Mouse (Mus musculus) kidney, postnatal 0 days (tissue): ENCODE measurements around the gene Rfx2. TPM values are rescaled to one million over a fixed set of nuclear protein-coding genes. Genes with fewer than 3 reads are reported as not detected.

Experiments used
- ATAC-seq: fragments of 200-750 bp; cut with Nextera tagmentation; replicated peaks from 2 replicates; pipeline ENCODE4 v1.8.0; 2017; ENCODE audit warnings: low read depth, moderate number of reproducible peaks, moderate TSS enrichment, moderate library complexity; ENCODE audit not compliant: low FRiP score
- DNase-seq: peaks from one replicate; pipeline ENCODE4 v3.0.0-alpha.2; 2016; ENCODE audit warnings: low spot score
- H3K27ac ChIP-seq: fragments of 300-500 bp; sonication (generic); 2 replicates; pipeline ENCODE4 v1.5.1; 2014; ENCODE audit warnings: mild to moderate bottlenecking
- H3K27me3 ChIP-seq: fragments of 300-500 bp; sonication (generic); 2 replicates; pipeline ENCODE4 v1.6.1; 2014; ENCODE audit warnings: low read length, mixed read lengths; ENCODE audit not compliant: insufficient read depth
- H3K36me3 ChIP-seq: fragments of 300-500 bp; sonication (generic); 2 replicates; pipeline ENCODE4 v1.6.1; 2014; ENCODE audit warnings: low read length, mixed read lengths; ENCODE audit not compliant: insufficient read depth
- H3K4me1 ChIP-seq: fragments of 300-500 bp; sonication (generic); replicated peaks from 2 replicates; pipeline ENCODE4 v1.6.1; 2014; ENCODE audit warnings: antibody characterized with exemption, low read length, mixed read lengths; ENCODE audit not compliant: insufficient read depth
- H3K4me2 ChIP-seq: fragments of 300-500 bp; sonication (generic); 2 replicates; pipeline ENCODE4 v1.6.1; 2014; ENCODE audit warnings: mild to moderate bottlenecking, low read length, moderate library complexity, mixed read lengths
- H3K4me3 ChIP-seq: fragments of 300-500 bp; sonication (generic); replicated peaks from 2 replicates; pipeline ENCODE4 v1.5.1; 2014; ENCODE audit warnings: low read depth, low read length
- H3K9ac ChIP-seq: fragments of 300-500 bp; sonication (generic); 2 replicates; pipeline ENCODE4 v1.6.1; 2014; ENCODE audit warnings: low read depth, low read length
- H3K9me3 ChIP-seq: fragments of 300-500 bp; sonication (generic); replicated peaks from 2 replicates; pipeline ENCODE4 v1.6.1; 2016; ENCODE audit warnings: low read length, inconsistent platforms, mixed read lengths
- CTCF ChIP-seq: IDR thresholded peaks from 2 replicates; pipeline ENCODE4 v1.5.1; 2016; ENCODE audit warnings: antibody characterized with exemption, low read depth, mild to moderate bottlenecking, moderate library complexity
- WGBS: fragments of 180-500 bp; shearing (Covaris S2); extraction: QIAGEN DNeasy Blood & Tissue Kit; methylation state at CpG from one replicate; pipeline ENCODE4 v1.1.7; 2014; 5-methylcytosine and 5-hydroxymethylcytosine counted together
- polyA plus RNA-seq: library from polyadenylated mRNA; unstranded; fragments of >200 nt; fragmentation: Nextera tagmentation; extraction: Ambion mirVana; gene quantifications from 2 replicates; pipeline ENCODE4 v1.2.1, GENCODE M21; 2015

Gene Rfx2
- polyA plus RNA-seq, 1 experiment from 2014 or later, result 1.6 TPM

DNA sequence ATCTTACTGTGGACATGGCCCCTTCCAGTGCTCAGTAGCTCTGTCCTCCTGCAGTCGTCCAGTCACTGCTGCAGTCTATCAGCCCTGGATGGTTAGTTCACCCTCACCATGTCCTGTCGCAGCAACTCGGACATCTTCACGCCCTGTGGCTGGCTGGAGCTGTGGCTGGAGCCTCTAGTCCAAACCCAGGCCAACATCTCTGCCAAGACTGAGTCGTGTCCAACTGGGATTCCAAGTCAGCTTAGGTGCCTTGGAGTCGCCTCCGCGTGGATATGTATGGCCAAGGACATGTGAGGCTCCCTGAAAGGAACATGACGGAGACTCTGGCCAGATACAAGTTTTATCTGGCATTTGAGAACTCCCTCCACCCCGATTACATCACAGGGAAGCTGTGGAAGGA is 92.6 kb downstream of the Rfx2 start:
- TF ChIP-seq CTCF, result no peak
- Histone ChIP-seq H3K27me3 (no peaks in the 10 kb centered on the region), H3K4me3 (no peak overlapping the region), H3K4me1 (no peaks in the 10 kb centered on the region), H3K27ac (no peak overlapping the region), H3K9me3 (no peaks in the 10 kb centered on the region), H3K36me3 (no peaks in the 10 kb centered on the region), H3K9ac (no peak overlapping the region), H3K4me2 (no peak overlapping the region)
- 83% methylated on average over 10 of the region's 10 CpGs for WGBS
- DNase-seq (no peak), ATAC-seq (no peak)

DNA sequence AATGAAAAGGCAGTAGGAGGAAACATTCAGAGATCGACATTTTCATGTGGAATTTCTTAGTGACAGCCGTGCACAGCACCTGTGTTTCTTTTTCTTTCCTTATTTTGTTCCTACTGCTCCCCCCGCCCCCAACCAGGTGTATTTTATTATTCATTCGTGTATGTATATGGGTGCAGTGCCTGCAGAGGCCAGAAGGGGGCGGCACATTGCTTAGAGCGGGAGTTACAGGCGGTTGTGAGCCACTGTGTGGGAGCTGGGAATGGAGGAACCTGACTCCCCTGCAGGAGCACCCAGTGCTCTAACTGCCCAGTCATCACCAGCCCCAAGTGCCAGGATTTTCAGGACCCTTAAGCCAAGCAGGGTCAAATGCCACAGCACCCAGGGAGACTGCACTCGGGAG is 94.3 kb downstream of the Rfx2 start:
- H3K4me2 ChIP-seq, result no peak overlapping the region
- H3K4me3 ChIP-seq, result no peak overlapping the region
- H3K36me3 ChIP-seq, result no peaks in the 10 kb centered on the region
- H3K4me1 ChIP-seq, result no peaks in the 10 kb centered on the region
- peak; percentile 54 for TF ChIP-seq CTCF
- ATAC-seq (no peak), DNase-seq (no peak)
- H3K9ac ChIP-seq, result no peak overlapping the region
- no peak overlapping the region for H3K27ac ChIP-seq
- H3K27me3 ChIP-seq, result no peaks in the 10 kb centered on the region
- no peaks in the 10 kb centered on the region for H3K9me3 ChIP-seq
- 52% methylated on average over 8 of the region's 8 CpGs for WGBS

DNA sequence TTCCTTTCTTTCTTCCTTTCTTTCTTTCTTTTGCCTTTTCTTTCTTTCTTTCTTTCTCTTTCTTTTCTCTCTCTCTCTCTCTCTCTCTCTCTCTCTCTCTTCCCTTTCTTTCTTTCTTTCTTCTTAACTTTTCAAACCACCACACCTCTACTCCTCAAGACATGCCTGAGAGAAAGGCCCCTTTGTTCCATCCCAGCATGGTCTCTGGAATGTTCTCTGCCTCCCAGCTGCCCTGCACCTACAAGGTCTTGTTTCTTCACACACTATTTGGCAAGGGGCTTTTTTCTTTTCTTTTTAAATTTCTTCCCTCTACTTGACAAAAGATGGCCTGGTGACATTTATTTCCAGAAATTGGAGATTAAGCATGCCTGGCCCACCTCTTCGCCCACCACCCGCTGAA is 101.2 kb downstream of the Rfx2 start:
- WGBS, result 71% methylated on average over 2 of the region's 2 CpGs
- Histone ChIP-seq H3K4me1 (peaks cover 14% of the 10 kb centered on the region; the same call in 1 of the 2 replicates), H3K27me3 (no peaks in the 10 kb centered on the region), H3K27ac (no peak overlapping the region), H3K4me2 (no peak overlapping the region), H3K9me3 (no peaks in the 10 kb centered on the region), H3K9ac (no peak overlapping the region), H3K36me3 (no peaks in the 10 kb centered on the region), H3K4me3 (no peak overlapping the region)
- no peak for TF ChIP-seq CTCF
- ATAC-seq (no peak), DNase-seq (no peak)

DNA sequence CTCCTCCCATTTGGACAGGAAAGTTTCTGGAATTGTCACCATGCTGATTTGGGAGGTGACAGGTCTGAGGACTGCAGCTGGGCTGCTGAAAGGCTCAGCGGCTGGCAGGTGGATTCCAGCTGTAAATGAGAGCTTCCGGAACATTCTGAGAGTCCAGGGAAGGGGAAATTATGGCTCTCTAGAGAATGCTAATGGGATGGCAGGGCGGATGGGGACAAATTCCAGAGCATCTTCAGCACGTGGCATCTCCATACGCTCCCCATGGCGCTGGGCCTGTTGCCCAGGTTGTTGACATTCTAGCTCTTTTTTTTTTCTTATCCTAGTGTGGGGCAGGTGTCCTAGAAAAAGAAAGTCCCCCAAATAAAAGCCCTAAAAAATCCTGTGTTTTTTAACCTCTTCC is 101.7 kb downstream of the Rfx2 start:
- Histone ChIP-seq H3K9me3 (no peaks in the 10 kb centered on the region), H3K36me3 (no peaks in the 10 kb centered on the region), H3K9ac (no peak overlapping the region), H3K4me3 (no peak overlapping the region), H3K27ac (no peak overlapping the region), H3K27me3 (no peaks in the 10 kb centered on the region), H3K4me1 (peaks cover 14% of the 10 kb centered on the region; the same call in 1 of the 2 replicates), H3K4me2 (no peak overlapping the region)
- ATAC-seq (no peak), DNase-seq (no peak)
- no peak for TF ChIP-seq CTCF
- 44% methylated on average over 6 of the region's 6 CpGs for WGBS

DNA sequence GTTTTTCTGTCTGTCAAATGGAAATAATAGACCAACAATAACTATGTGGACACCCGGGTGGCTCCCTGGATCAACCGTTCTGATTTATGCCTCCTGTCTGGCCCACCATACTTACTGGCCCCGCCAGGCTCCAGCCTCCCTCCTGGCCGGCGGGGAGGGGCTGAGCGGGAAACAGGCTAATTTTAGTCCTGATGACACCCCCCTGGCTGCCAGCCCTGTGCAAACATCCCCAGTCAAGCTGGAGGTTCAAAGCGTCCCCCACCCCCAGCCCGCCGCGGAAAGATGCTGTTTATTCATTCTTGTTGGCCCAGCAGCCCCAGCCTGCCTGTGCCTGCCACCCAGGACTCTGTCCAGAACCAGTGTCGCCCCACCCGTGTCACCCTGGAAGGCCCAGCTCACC is 102.7 kb downstream of the Rfx2 start:
- DNase-seq, result no peak
- 9% methylated on average over 12 of the region's 12 CpGs for WGBS
- no peak for ATAC-seq
- no peak overlapping the region for H3K4me2 ChIP-seq
- no peak overlapping the region for H3K9ac ChIP-seq
- H3K9me3 ChIP-seq, result no peaks in the 10 kb centered on the region
- 0 out of 2 replicates have a peak, but pooled peaks cover 3% of the 10 kb centered on the region for H3K36me3 ChIP-seq
- H3K27ac ChIP-seq, result no peak overlapping the region
- peaks cover 14% of the 10 kb centered on the region; the same call in 1 of the 2 replicates for H3K4me1 ChIP-seq
- H3K4me3 ChIP-seq, result no peak overlapping the region
- TF ChIP-seq CTCF, result no peak
- no peaks in the 10 kb centered on the region for H3K27me3 ChIP-seq

DNA sequence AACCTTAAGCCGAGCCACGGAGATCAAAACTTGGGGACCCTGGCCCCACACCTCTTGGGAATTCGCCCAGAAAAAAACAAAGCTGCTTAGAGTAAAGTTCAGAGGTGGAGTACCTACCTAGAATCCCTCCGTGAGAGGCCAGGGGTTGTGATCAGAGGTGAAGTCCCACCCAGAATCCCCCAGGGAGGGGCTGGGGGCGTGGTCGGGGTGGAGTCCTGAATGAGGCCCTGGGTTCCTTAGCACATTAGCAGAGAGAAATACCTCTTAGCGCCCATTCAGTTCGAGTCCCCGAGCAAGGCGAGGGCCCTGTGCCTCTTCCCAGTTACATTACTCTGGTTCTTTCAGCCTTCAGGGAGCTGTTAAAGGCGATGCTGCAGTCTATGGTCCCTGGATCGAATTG is 103.2 kb downstream of the Rfx2 start:
- WGBS, result 5% methylated on average over 12 of the region's 12 CpGs
- DNase-seq, result no peak
- no peak for ATAC-seq
- Histone ChIP-seq H3K4me3 (no peak overlapping the region), H3K27me3 (no peaks in the 10 kb centered on the region), H3K27ac (0 out of 2 replicates have a peak overlapping the region, but pooled peaks have one; percentile 25), H3K4me1 (peaks cover 14% of the 10 kb centered on the region; the same call in 1 of the 2 replicates), H3K4me2 (no peak overlapping the region), H3K9ac (peak overlapping the region; percentile 23; the same call in 1 of the 2 replicates), H3K36me3 (0 out of 2 replicates have a peak, but pooled peaks cover 4% of the 10 kb centered on the region), H3K9me3 (no peaks in the 10 kb centered on the region)
- TF ChIP-seq CTCF, result no peak
